Mouse (Mus musculus): ENCODE results near the gene Trak1.

DNA sequence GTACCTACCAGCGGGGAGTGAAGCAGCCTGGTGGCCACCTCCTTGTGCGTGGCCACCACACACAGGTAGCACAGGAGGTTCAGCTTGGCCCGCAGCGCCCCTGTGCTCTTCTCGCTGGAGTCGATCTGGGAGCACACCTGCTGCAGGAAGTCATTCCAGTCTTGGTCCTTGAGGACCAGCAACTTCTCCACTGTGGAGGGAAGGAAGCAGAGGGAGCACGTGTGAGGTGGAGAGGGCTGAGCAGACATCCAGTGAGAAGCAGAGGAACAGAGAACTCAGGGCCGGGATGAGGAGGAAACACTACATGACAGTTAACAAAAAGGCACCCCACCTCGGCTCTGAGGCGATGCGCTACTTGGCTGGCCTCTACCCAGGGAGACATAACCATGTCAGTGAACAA, 46.4 kb upstream of the Trak1 start:
- TF ChIP-seq CTCF (IDR thresholded peaks at IDR 0.05; ENCODE audit: low read depth) (no peak), EP300 (IDR thresholded peaks at IDR 0.05; ENCODE audit: low read depth) (no peak)

Data from liver, postnatal 0 days (tissue).